Mouse (Mus musculus) telencephalon, adult 2 months (tissue): ENCODE measurements around the gene Olfr1420.
"Not testable (repeated sequence)": the region's sequence is repeated elsewhere in the genome, so short reads cannot be mapped to it uniquely, and the experiment has no call there.

Experiments used
- DNase-seq: peaks from one replicate; pipeline ENCODE4 v3.0.0-alpha.2; 2011; ENCODE audit warnings: low read depth, low spot score

The Olfr1420 gene

GRCm38 (mm10) chr19:11886265-11886664 is at the start of gene Olfr1420:
TSS of gene Olfr1420 (plus strand) at chr19:11886565.
- no peak for DNase-seq

DNA sequence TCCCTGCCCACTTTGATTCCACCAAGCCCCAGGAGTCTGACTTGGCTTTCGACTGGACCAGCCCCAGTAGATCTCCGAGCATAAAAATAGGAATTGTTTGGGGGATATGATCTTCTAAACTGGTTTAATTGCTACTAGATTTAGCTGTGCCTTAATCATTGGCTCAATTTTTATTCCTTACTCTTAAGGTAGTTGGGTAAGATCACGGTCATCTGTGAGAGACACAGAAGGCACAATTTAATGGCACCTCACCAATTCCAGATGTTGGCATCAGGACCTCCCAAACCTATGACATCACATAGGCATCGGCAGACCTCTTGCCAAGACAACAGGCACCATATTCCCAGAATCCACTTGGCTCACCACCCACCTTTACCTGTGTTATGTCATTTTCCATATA is 47.2 kb upstream of the Olfr1420 start, which contains the start of gene Olfr1417:
Gene Olfr1417, minus strand, starts transcription at position 101 of the 400 bp plus-strand sequence.
- DNase-seq: no peak

GRCm38 (mm10) chr19:11846333-11846732 is 40.0 kb upstream of the Olfr1420 start:
- peak; percentile 5 for DNase-seq

- no peak for DNase-seq
Measured at GRCm38 (mm10) chr19:11852652-11853051, 33.7 kb upstream of the Olfr1420 start.

GRCm38 (mm10) chr19:11854821-11855220 is 31.5 kb upstream of the Olfr1420 start:
- no peak for DNase-seq

GRCm38 (mm10) chr19:11856506-11856905 is 29.9 kb upstream of the Olfr1420 start:
- DNase-seq: no peak

DNA sequence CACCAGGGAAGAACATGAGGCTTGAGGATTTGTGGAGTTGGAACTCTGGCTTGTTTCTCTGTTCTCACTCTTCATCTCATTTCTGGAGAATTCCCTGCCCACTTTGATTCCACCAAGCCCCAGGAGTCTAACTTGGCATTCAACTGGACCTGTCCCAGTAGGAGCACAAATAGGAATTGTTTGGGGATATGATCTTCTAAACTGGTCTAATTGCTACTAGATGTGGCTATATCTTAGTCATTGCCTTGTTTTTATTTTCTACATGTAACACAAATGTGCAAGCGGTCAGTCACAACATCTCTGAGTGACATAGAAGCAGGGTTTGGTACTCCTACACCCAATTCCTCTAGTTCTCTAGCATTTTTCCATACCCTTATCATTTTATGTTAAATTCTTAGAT is 25.4 kb upstream of the Olfr1420 start, which contains the start of gene Olfr1418:
Gene Olfr1418, minus strand, starts transcription at position 101 of the 400 bp plus-strand sequence.
- DNase-seq: no peak

GRCm38 (mm10) chr19:11867837-11868236 is 18.5 kb upstream of the Olfr1420 start:
- DNase-seq: no peak

- DNase-seq: no peak
Measured at GRCm38 (mm10) chr19:11875006-11875405, 11.4 kb upstream of the Olfr1420 start, which contains the start of gene Olfr1419. TSS of gene Olfr1419 (minus strand) at chr19:11875106.

- DNase-seq: not testable (repeated sequence)
Measured at GRCm38 (mm10) chr19:11878404-11878803, 8.0 kb upstream of the Olfr1420 start.

GRCm38 (mm10) chr19:11911021-11911420 is 24.7 kb downstream of the Olfr1420 start:
- no peak for DNase-seq

DNA sequence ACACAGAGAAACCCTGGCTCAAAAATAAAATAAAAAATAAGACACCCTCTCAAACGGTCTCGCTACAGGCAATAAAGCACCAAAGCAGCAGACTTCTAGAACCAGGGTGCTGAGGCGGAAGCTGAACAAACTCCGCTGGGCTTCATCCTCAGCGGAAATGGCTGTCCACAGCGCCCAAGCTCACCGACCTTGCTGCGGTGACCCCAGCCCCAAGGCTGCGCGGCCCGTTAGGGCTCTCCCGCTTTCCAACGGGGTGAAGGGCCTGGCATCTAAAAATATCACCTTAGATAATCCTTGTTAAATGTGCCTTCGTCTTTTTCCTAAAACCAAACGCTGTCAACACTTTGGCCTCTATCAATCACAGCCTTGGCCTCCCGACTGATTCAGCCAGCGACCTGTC is 25.2 kb downstream of the Olfr1420 start:
- no peak for DNase-seq

DNA sequence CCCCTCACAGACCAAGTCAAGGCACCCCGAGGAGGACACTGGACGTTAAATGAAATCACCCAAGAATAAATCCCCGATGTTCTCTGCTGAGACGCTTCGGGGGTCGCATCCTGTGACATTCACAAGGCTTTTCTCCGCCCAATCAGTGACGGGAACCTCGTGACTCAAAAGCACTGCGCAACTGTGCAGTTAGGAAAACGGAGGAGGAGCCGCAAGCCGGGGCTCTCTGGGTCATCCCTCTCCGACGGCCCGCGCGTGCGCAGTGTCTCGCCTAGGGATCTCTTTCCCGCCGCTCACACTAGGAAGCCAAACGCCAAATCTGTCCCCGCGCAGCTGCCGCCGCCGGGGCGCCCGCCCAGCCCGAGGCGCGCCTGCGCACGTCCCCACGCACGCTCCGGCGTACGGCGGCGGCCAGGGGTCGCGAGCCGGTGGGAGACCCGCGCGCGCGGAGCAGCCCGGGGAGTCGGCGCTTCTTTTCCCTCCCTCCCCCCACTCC is 25.7 kb downstream of the Olfr1420 start, which contains the start of gene Patl1:
Gene Patl1, plus strand, starts transcription at position 363 of the 496 bp plus-strand sequence.
- peak; percentile 96 for DNase-seq

DNA sequence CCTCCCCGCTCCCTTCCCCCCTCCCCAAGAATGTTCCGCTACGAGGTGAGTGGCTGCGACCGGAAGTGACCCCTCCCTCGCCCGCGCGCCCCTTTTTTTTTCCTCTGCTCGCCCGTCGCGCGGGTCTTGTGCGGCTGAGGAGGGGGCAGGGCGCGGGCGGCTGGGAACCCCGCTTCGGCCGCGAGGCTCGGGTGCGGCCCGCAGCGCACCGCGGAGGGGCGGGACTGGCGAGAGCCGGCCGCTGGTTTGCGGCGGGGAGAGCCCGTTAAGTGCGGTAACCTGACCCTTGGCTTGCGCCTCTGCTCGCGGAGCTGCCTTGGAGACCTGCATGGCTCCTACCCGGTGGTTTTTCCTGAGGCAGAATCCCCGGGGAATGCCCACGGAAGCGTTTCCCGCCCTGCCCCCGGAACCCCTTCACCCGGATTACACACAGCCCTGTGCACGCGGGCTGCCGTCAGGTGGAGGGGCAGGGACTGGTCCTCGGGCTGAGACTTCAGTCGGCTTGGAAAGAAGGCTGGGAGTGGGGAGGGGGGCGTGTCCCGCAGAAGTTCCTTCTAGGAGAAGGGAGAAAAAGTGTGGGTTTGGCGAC is 26.3 kb downstream of the Olfr1420 start:
- DNase-seq: no peak

DNA sequence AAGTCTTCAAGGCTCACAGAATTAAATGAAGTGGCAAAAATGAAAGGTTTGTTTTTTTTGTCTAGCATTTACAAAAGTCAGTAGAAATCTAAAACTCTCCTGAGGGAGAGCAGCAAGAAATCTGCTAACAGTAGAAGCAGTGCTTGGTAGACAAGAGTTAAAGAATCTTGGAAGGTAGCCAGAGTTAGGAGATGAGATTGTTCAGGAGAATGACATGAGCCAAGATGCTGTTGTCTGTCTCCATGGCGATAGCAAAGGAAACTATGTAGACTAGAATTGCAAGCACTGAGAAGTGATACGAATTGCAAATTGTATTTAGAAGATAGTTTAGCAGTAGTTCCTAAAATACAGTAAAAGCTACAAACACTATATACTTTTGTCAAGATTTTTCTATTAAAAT is 29.4 kb downstream of the Olfr1420 start:
- DNase-seq: no peak

DNA sequence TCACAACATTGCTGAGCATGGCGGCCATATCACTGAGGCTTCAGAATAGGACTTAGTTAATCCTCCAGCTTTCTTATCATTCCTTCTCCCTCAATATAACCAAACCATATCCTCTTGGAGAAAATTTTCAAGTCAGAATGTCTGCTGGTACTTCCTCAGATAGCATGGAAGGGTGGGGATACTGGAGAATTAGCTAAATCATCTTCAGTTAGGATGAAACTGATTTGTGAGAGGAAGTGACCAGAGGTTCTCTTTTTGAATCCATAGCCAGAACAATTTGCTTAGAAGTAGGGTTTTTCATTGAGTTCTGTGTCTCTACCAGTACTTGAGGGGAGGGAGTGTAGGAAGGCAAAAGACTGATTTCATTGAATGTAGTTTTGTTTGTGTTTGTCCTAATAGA is 35.7 kb downstream of the Olfr1420 start:
- no peak for DNase-seq

GRCm38 (mm10) chr19:11922515-11922914 is 36.1 kb downstream of the Olfr1420 start:
- DNase-seq: not testable (repeated sequence)

DNA sequence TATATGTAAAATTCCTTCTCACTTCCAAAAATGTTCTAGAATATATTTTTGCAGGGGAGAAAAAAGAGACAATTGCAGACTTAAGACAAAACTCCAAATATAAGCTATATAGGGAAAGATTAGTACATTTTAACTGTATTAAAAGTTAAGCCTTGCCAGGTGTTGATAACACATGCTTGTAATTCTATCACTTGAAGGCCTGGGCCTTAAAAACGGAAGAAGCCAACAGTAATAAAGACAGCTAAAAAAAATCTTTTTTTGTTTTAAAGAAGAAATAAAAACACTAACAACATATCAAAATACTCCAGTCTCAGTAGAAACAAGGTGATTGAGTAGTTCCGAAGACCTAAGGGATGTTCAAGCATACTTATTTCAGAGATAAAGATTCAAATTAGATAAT is 40.0 kb downstream of the Olfr1420 start:
- DNase-seq: no peak

GRCm38 (mm10) chr19:11928025-11928748 is 41.8 kb downstream of the Olfr1420 start:
- DNase-seq: no peak

DNA sequence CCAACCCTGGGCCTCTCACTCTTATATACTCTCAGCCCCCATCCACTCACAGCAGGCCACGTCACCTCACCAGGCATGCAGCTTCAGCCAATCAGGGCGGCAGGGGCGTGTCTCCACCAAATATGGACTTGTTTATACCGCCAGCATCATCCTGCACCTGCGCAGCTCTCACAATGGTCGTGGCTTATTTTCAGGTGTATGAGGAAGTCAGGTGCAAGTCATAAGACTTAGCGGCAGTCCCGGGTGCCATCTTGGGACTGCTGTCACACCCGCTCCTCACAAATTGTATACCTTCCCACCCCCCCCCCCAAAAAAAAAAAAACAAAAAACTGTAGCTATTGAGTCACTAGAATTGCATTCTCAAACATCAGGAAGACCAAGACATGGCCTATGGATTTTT is 60.1 kb downstream of the Olfr1420 start:
- not testable (repeated sequence) for DNase-seq
